Mouse (Mus musculus): ENCODE results near the gene Cby1. TPM values are rescaled to one million over a fixed set of nuclear protein-coding genes. Genes with fewer than 3 reads are reported as not detected.

Gene Cby1
- total RNA-seq, 2 experiments from 2014 or later: 24.7 to 24.9 TPM

DNA sequence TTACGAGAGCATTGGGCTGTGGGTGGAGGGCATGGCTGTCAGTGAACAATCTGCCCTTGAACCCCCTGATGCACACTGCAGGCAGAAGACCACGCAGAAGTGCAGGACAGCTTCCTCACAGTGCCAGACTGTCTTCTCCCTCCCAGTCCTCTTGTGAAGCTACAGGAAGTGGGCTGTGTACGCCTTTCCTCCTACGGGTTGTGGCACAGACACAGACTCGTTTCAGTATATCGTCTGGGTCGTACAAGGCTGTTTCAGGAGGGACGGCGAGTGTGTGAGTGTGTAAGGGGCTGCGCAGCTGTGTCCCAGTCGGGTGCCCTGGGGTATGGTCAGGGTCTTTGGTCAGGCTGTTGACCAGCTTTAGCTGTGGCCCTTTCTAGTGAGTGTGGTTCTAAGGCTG is 34.7 kb downstream of the Cby1 start:
- intact Hi-C loops (cut with DNase I): loop anchor here (5.0 kb wide), 1 partner anchor 44 kb away; no protein-coding TSS in a partner anchor
- DNase-seq: no peak

DNA sequence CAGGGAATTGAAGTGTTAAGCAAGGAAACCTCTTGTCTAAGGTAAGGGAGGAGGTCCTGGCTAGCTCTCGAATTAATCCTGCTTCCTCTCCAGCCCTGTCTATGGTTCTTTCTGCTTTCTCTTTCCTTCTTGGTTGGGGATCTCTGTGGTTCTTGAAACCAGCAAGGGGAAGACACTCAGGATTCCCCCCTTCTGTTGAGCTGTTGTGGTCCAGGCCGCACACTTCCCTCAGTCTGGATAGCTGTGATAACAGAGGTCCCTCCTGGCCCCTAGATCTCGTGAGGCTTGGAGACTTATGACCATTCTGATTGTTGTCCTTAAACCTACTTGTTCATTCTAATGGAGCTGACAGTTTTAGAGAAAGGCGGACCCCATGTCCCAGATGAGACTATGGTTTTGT is 35.5 kb downstream of the Cby1 start:
- intact Hi-C loops (cut with DNase I): loop anchor here (5.0 kb wide), 1 partner anchor 43 kb away; no protein-coding TSS in a partner anchor
- no peak for DNase-seq

DNA sequence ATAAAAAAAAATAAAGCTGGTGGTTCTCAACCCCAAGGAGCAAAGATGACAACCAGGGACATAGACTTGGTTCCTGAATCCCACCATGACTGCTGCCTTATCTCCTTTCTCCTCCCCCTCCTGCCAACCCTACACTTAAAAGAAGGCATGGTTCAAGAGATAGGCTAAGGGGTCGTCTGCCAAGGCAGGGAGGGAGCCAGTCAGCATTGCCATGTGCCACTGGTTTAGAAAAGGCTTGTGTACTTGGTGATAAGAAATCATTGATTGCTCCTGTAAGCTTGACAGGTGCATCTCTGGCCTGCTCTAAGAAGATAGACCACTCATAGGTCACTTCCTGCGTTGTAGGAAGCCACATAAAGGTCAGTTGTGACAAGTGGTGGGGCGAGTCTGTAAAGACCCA is 36.5 kb downstream of the Cby1 start:
- intact Hi-C loops (cut with DNase I): no loop called here
- DNase-seq: no peak

DNA sequence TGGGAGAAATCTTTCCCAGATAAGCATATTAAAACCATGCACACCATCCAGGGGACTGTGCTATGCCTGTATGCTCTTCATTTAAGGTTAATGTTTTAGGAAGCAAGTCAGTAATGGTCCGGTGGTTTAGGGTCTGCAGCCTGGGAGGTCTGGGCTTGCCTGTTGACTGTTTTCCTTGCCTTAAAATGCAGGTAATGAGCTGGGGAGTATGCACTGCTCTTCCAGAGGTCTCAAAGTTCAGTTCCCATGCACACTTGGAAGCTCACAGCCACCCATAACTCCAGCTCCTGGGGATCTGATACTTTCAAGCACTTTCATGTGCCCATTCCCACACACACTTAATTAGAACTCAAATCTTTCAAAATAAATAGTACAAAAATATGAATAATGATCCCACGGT is 37.5 kb downstream of the Cby1 start:
- no peak for DNase-seq
- intact Hi-C loops (cut with DNase I): no loop called here

DNA sequence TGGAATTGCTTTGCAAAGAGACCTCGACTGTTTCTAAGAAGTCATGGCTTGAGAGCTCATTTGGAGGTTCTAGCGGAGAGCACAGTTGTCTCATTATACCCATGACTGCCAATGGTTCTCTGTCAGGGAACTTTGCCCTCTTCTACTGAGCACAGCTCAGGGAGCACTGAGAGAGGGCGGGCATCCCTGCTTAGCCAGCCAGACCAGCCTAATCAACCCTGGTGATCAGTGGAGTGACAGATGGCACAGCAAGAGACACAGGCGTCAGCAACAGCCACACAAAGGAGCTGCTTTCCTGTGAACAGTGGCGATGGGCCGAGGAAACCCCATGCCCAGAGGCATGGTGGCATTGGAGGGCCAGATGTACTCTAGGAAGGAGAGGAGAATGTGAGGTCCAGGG is 38.0 kb downstream of the Cby1 start:
- intact Hi-C loops (cut with DNase I): no loop called here
- no peak for DNase-seq

DNA sequence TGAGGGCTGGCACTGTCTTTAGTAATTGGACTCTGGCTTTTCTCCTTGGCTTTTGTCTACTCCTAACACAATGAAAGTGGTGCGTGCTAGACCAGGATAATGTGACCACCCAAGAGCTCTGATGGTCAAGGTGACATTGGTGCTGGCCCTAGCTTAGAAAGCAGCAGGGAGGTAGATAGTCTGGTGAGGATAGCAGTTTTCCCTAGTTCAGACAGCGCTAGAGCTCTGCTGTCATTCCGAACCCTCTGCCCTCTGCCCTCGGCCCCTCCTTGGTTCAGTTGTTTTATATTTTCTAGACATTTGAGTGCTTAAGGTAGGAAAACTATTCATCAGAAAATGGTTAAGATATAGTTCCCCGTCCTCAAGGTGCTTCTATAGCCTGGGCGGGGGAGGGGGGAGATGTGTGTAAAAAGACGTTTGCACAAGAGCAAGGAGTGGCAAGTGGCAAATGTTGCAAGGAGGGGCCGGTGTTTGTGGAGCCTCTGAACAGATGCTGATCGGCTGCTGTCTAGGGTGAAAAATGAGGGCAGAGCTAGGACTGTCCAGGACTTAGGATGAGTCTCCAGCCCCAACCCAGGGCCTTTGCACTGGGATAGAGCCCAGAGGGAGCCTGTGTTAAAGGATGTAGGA is 38.7 kb downstream of the Cby1 start:
- intact Hi-C loops (cut with DNase I): no loop called here
- no peak for DNase-seq

DNA sequence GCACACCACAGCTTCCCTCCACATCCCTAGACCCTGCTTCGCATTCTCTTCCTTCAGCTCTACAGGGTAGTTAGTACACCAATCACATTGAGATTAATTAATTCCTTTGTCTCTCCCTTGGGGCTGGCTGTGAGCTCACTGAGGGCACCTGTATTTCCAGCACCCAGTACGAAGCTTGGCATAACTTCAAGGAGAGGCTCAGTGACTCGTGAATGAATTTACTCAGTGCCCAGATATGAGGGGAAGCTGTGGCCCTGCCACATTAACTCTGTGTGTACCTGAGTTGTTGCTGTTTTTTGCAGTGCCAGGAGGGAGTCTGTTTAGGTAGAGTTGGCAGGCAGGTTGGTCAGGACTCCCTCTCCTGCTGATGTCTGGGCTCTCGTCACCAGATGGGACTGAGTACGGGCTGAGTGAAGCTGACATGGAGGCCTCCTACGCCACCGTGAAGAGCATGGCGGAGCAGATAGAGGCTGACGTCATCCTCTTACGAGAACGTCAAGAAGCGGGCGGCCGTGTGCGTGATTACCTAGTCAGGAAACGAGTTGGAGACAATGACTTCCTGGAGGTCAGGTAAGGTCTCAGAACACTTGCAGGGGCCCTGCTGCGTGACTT is 47.7 kb downstream of the Cby1 start:
- no peak for DNase-seq
- intact Hi-C loops (cut with DNase I): no loop called here

DNA sequence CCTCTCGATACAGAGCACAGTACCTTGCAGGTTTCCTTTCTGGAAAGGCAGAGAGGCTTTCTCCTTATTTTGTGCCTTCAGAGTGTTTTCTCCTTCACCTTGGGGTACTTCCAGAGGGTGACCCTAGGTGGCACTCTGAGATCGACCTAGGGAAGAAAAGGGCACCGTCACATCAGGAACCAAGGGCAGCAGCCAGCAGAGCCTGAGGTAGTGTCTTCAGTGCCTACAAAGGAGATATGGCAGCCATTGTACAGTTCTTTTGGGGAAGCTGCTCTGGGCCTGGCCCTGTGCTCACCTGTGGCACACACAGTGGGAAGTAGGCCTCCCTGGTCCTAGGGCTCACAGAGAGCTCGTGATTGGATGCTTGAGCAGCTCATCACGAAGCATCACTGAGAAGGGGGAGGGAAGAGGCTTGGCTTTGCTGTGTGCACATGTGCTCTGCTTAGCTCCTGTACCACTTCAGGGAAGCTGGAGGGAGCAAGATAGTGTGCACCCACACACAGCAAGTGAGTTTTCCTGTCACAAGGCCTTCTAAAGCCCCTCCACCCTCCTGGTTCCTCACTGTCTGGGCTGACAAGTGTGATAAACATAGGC is 49.3 kb downstream of the Cby1 start:
- no peak for DNase-seq
- intact Hi-C loops (cut with DNase I): no loop called here

DNA sequence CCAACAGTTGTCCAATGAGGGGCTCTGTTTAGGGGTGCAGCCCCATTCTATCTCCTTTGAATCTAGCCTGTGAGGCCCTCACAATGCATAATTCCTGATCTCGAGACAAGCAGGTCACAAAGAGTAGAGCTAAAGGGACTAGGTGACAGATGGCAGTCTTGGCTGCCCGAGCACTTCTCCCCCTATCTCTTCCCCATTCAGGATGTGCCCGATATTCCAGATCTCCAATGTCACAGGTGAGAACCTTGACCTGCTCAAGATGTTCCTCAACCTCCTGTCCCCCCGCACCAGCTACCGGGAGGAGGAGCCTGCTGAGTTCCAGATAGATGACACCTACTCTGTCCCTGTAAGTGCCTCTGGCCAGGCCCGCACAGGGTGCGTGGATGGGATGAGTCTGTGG is 56.6 kb downstream of the Cby1 start:
- no peak for DNase-seq
- intact Hi-C loops (cut with DNase I): no loop called here

DNA sequence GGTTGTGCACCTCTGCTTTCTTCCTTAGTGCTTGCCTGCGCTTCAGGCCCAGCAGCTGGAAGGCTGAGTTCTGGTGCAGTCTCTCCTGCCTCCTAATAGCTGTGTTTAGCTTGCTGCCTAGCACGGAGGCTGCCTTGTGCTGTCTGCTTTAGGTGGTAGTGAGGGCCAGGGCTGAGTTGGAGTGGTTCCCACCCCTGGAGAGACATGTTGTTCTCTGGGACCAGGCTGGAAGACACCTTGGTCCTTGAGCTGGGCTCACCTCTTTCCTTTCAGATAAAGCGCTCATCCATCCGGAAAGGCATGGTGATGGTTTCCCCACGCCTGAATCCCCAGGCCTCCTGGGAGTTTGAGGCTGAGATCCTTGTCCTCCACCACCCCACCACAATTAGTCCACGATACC is 57.7 kb downstream of the Cby1 start:
- intact Hi-C loops (cut with DNase I): no loop called here
- DNase-seq: no peak

Other genes with a start within 250 kb of the Cby1 start
- gene Csnk1e, start 203.6 kb upstream of the Cby1 start, total RNA-seq (2021): 10 to 100 TPM; 62.3 to 67.3 TPM
- gene Kcnj4, start 154.0 kb upstream of the Cby1 start, total RNA-seq (2021): under 1 TPM; 0.10 to 0.33 TPM
- gene Kdelr3, start 142.8 kb upstream of the Cby1 start, total RNA-seq (2021): 10 to 100 TPM; 13.0 to 13.5 TPM
- gene Ddx17, start 112.5 kb upstream of the Cby1 start, total RNA-seq (2021): 100 to 1,000 TPM; 156 to 161 TPM
- under 1 TPM in 1 of 2 experiments, not detected in 1; 0.73 TPM for gene Dmc1, start 54.1 kb upstream of the Cby1 start, total RNA-seq (2021)
- 1 to 10 TPM; 1.4 to 2.1 TPM for gene Fam227a, start 243 bp upstream of the Cby1 start, total RNA-seq (2021)
- gene Tomm22, start 11.7 kb downstream of the Cby1 start, total RNA-seq (2021): 100 to 1,000 TPM; 109 to 139 TPM
- 10 to 100 TPM; 28.1 to 30.9 TPM for gene Josd1, start 28.7 kb downstream of the Cby1 start, total RNA-seq (2021)
- gene Gtpbp1, start 31.6 kb downstream of the Cby1 start, total RNA-seq (2021): 10 to 100 TPM; 30.3 to 33.2 TPM
- 10 to 100 TPM; 70.6 to 73.4 TPM for gene Sun2, start 83.3 kb downstream of the Cby1 start, total RNA-seq (2021)
- 10 to 100 TPM; 21.6 to 22.2 TPM for gene Dnal4, start 118.7 kb downstream of the Cby1 start, total RNA-seq (2021)
- 1 to 10 TPM; 2.1 to 2.6 TPM for gene Nptxr, start 145.6 kb downstream of the Cby1 start, total RNA-seq (2021)
- under 1 TPM in 1 of 2 experiments, not detected in 1; 0.31 TPM for gene Npcd, start 175.0 kb downstream of the Cby1 start, total RNA-seq (2021)
- gene Cbx6, start 175.5 kb downstream of the Cby1 start, total RNA-seq (2021): 10 to 100 TPM; 35.4 to 36.8 TPM
- 10 to 100 TPM; 13.0 to 14.4 TPM for gene Apobec3, start 232.5 kb downstream of the Cby1 start, total RNA-seq (2021)

Measured in heart, postnatal 14 days (tissue).